Mouse (Mus musculus) granulocyte monocyte progenitor cell, adult 5-6 weeks (primary cell): ENCODE data around the gene Srsf10. TPM values are rescaled to one million over a fixed set of nuclear protein-coding genes. Genes with fewer than 3 reads are reported as not detected.

ENCODE experiments used
- ATAC-seq: replicated peaks from 2 replicates; pipeline ENCODE4 v1.8.0; 2016; ENCODE audit warnings: mild to moderate bottlenecking, moderate TSS enrichment, inconsistent platforms; ENCODE audit not compliant: poor library complexity, severe bottlenecking
- total RNA-seq, 2 experiments: library from RNA; stranded (forward) in 1 of 2; stranded (reverse) in 1 of 2; fragments of 200-712, 200-1000 nt in 1 of 2; fragments of >200 nt in 1 of 2; fragmentation: Nextera tagmentation in 1 of 2; gene quantifications; 2 replicates each; pipeline ENCODE4 v1.2.3; 2014 to 2017

Gene Srsf10
- total RNA-seq, 2 experiments from 2014 or later = 140 to 201 TPM

DNA sequence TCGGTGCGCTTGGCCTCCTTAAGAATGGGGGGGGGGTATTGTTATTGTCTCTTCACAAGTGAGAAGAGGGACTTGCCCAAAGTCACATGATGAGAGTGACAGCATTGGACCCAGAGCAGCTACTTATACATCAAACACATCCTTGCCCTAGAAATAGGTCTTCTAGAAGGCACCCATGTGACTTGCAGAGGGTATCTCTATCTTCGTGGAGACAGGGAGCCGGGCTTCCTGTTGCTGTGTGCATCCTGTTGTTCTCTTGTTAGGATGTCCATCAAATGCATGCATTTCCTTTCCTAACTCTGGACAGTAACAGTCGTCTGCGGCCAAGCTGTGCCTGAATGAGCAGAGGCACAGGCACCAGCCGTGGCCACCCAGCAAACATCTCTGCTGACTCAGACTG, 56.0 kb downstream of the Srsf10 start:
- no peak for ATAC-seq

DNA sequence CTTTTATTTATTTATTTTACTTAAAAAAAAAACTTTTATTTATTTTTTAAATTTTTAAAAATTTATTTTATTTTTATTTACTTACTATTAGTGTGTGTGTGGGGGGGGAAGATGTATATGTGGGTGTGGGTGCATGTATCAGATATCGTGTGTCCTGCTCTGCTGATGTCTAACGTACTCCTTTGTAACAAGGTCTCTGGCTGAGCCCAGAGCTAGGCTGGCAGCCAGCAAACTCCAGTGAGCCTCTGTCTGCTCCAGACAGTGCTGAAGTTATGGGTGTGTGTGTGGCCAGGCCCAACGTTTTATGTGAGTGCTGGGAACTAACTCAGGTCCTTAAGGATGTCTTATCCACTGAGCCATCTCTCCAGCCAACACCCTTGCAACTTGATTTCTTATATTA, 56.6 kb downstream of the Srsf10 start:
- no peak for ATAC-seq

DNA sequence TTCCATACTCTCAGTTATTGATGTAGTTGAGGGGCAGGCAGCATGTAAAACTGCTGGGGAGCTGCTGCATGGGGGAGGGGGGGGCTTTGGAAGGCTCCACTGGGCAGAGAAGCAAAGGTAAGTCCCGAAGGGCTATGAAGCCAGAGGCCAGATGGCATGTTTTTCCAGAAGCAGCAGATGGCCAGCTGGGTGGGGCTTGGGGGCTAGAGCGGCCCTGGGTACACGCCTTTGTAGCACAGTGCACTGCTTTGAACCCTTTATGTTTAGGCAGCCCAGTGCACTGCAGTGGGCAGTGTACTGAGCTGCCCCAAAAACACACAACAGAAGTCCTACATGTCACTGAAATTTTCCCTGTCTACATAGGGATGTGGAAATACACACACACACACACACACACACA, 57.3 kb downstream of the Srsf10 start:
- no peak for ATAC-seq

DNA sequence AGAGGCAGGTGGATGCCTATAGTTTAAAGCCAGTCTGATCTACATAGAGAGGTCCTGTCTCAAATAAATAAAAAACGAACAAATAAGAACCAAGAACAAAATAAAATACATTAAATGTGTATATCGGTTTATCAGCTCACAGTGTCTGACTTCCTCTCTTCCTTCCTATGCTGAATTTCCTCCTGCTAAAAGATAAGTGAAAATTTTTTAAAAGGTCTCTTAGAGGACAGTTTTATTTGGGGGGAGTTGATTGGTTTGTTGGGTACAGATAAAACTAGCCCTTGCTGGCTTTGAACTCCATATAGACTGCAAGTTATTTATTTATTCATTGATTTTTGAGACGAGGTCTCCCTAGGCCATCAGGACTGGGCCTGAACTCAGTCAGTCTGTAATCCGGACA, 57.9 kb downstream of the Srsf10 start:
- no peak for ATAC-seq

DNA sequence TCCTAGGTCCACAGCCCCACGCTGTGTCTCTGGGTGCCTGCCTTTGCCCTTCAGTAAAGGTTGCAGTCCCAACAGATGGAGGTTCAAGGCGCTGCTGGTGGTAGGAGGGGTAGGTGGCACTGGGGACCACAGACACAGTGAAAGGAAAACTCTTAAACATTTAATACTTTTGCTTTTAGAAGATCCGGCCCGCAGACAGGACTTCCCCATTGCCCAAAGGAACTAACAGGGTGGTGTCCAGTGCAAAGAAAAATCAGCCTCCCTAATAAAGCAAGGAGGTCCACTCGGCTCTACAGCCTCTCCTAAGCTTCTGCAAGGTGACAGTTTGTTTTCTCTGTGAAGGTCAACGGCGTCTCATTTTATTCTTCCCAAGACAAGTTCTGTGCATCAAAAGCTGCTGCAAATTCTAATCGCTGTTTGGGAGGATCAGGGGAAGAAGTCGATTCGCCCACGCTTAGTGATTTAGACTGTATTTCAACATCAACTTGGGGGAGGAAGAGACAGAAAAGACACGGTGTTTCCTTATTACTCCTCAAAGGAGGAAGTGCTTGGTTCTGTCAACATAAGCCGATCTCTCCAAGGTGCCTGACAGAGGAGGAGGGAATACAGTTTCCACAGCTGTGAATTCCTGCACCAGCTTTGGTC, 63.2 kb downstream of the Srsf10 start:
- peak; percentile 68 for ATAC-seq

DNA sequence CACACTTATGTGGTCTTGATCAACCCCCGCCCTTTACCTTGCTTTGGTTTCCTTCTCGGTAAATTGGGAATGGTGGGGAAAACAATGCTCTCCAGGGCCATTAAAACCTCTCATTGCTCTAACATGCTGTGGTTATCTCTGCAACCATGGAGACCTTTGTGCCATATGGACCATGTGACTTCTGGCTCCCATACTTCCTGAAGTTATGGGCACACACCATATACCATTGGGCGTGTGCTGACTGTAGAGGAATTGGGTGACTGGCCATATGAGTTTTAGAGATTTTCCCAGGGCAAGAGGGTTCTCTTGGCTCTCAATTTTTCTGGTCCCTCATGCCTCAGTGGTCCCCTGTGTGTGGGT, 63.7 kb downstream of the Srsf10 start:
- peak; percentile 28 for ATAC-seq

Other genes starting within 250 kb of the Srsf10 start
- not detected in 2 replicates for gene Ifnlr1, start 169.5 kb upstream of the Srsf10 start, total RNA-seq (2014; fragmentation: Nextera tagmentation)
- 0.17 and 0.52 TPM in 2 replicates for gene Ifnlr1, start 169.5 kb upstream of the Srsf10 start, total RNA-seq (2017)
- gene Il22ra1, start 127.6 kb upstream of the Srsf10 start, total RNA-seq (2014; fragmentation: Nextera tagmentation) = not detected in 2 replicates
- not detected in 2 replicates for gene Il22ra1, start 127.6 kb upstream of the Srsf10 start, total RNA-seq (2017)
- not detected in 2 replicates for gene Myom3, start 96.0 kb upstream of the Srsf10 start, total RNA-seq (2014; fragmentation: Nextera tagmentation)
- gene Myom3, start 96.0 kb upstream of the Srsf10 start, total RNA-seq (2017) = not detected in 2 replicates
- gene Pnrc2, start 18.1 kb downstream of the Srsf10 start, total RNA-seq (2014; fragmentation: Nextera tagmentation) = 65.4 and 67.9 TPM in 2 replicates
- gene Pnrc2, start 18.1 kb downstream of the Srsf10 start, total RNA-seq (2017) = 159 and 192 TPM in 2 replicates
- 4.5 and 6.0 TPM in 2 replicates for gene Cnr2, start 39.6 kb downstream of the Srsf10 start, total RNA-seq (2014; fragmentation: Nextera tagmentation)
- 4.0 and 5.1 TPM in 2 replicates for gene Cnr2, start 39.6 kb downstream of the Srsf10 start, total RNA-seq (2017)
- gene Fuca1, start 65.0 kb downstream of the Srsf10 start, total RNA-seq (2014; fragmentation: Nextera tagmentation) = 62.1 and 116 TPM in 2 replicates
- gene Fuca1, start 65.0 kb downstream of the Srsf10 start, total RNA-seq (2017) = 68.2 and 68.6 TPM in 2 replicates
- 51.5 and 61.2 TPM in 2 replicates for gene Hmgcl, start 90.7 kb downstream of the Srsf10 start, total RNA-seq (2014; fragmentation: Nextera tagmentation)
- 36.6 and 40.8 TPM in 2 replicates for gene Hmgcl, start 90.7 kb downstream of the Srsf10 start, total RNA-seq (2017)
- gene Gale, start 108.0 kb downstream of the Srsf10 start, total RNA-seq (2014; fragmentation: Nextera tagmentation) = 6.3 and 11.1 TPM in 2 replicates
- gene Gale, start 108.0 kb downstream of the Srsf10 start, total RNA-seq (2017) = 5.0 and 5.3 TPM in 2 replicates
- 28.6 and 60.0 TPM in 2 replicates for gene Lypla2, start 116.9 kb downstream of the Srsf10 start, total RNA-seq (2014; fragmentation: Nextera tagmentation)
- gene Lypla2, start 116.9 kb downstream of the Srsf10 start, total RNA-seq (2017) = 19.4 and 20.4 TPM in 2 replicates
- 21.2 and 24.7 TPM in 2 replicates for gene Pithd1, start 131.5 kb downstream of the Srsf10 start, total RNA-seq (2014; fragmentation: Nextera tagmentation)
- 29.1 and 38.0 TPM in 2 replicates for gene Pithd1, start 131.5 kb downstream of the Srsf10 start, total RNA-seq (2017)
- gene Eloa, start 166.0 kb downstream of the Srsf10 start, total RNA-seq (2014; fragmentation: Nextera tagmentation) = 49.1 and 52.3 TPM in 2 replicates
- 62.1 and 63.6 TPM in 2 replicates for gene Eloa, start 166.0 kb downstream of the Srsf10 start, total RNA-seq (2017)
- 1,756 and 1,826 TPM in 2 replicates for gene Rpl11, start 197.7 kb downstream of the Srsf10 start, total RNA-seq (2014; fragmentation: Nextera tagmentation)
- gene Rpl11, start 197.7 kb downstream of the Srsf10 start, total RNA-seq (2017) = 806 and 1,025 TPM in 2 replicates